Mouse (Mus musculus): ENCODE measurements around the gene Gm11084.
A peak's percentile ranks its signal among the peaks of the same experiment; 100 is the strongest.

The Gm11084 gene

GRCm38 (mm10) chr2:72935937-72936336 lies 50.6 kb downstream of the Gm11084 start:
- DNase-seq (ENCODE audit: low read depth, low spot score) = peak; percentile 34

GRCm38 (mm10) chr2:72932186-72932585 lies 54.3 kb downstream of the Gm11084 start:
- DNase-seq (ENCODE audit: low read depth, low spot score) = no peak

GRCm38 (mm10) chr2:72924981-72925380 lies 61.5 kb downstream of the Gm11084 start:
- DNase-seq (ENCODE audit: low read depth, low spot score) = peak; percentile 25

Measured in ZHBTc4 (cell line).